ENCODE assay signal across 8 mouse cellular contexts in the genomic region with DNA sequence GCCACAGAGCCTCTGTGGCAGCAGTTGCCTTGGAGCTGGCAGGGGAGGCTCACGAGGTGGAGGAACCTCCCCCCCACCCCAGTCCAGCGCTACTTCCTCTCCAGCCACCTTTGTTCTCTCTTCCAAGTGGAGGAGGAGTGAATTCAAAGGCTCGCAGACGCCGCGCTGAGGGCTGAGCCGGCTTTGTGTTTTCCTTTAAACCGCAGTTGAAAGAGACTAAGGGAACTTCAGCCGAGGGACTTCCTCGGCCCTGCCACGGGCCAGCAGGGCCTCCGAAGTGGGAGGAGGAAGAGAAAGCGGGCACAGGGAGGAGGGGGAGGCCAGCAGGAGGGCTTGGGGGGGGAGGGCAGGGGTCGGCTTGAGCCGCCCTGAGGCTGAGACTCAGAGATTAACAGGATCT. TPM values are rescaled to one million over a fixed set of nuclear protein-coding genes. Genes with fewer than 3 reads are reported as not detected.
DNase-seq lines count a peak whose midpoint lies in the region; ATAC-seq lines count a peak whose summit lies in the region.

No protein-coding gene starts in this region.

- peaks cover 77% of the 10 kb centered on the region for H3K27me3 ChIP-seq in heart, embryonic 15.5 days
- peaks cover 19% of the 10 kb centered on the region for H3K27me3 ChIP-seq in embryonic facial prominence, embryonic 14.5 days (replicated peaks; ENCODE audit: control insufficient read depth, insufficient read depth, low read length)
- no peaks in the 10 kb centered on the region for H3K27me3 ChIP-seq in neural tube, embryonic 11.5 days (ENCODE audit: control insufficient read depth, insufficient read depth, low read length)

- 2% methylated on average over 15 of the region's 15 CpGs for WGBS in heart, embryonic 15.5 days
- WGBS in embryonic facial prominence, embryonic 14.5 days = 2% methylated on average over 14 of the region's 15 CpGs
- under 1% methylated on average over 15 of the region's 15 CpGs for WGBS in neural tube, embryonic 11.5 days

- peaks cover 15% of the 10 kb centered on the region for H3K4me1 ChIP-seq in heart, embryonic 15.5 days (replicated peaks)
- H3K4me1 ChIP-seq in embryonic facial prominence, embryonic 14.5 days (ENCODE audit: control insufficient read depth, insufficient read depth, low read length) = peaks cover 5% of the 10 kb centered on the region; the same call in 1 of the 2 replicates
- H3K4me1 ChIP-seq in neural tube, embryonic 11.5 days (ENCODE audit: control insufficient read depth, insufficient read depth, low read length) = peaks cover 42% of the 10 kb centered on the region

- ATAC-seq in heart, embryonic 15.5 days (replicated peaks; ENCODE audit: insufficient number of reproducible peaks, insufficient read depth, low FRiP score, low read depth) = no peak
- ATAC-seq in embryonic facial prominence, embryonic 14.5 days (ENCODE audit: low read depth) = peak; percentile 53; the same call in 1 of the 2 replicates
- ATAC-seq in neural tube, embryonic 11.5 days (ENCODE audit: insufficient read depth, low FRiP score, low TSS enrichment) = no peak

- no peaks in the 10 kb centered on the region for H3K9me3 ChIP-seq in heart, embryonic 15.5 days (replicated peaks)
- no peaks in the 10 kb centered on the region for H3K9me3 ChIP-seq in embryonic facial prominence, embryonic 14.5 days (ENCODE audit: control insufficient read depth, low read length)
- H3K9me3 ChIP-seq in neural tube, embryonic 11.5 days (ENCODE audit: control insufficient read depth, low read length) = no peaks in the 10 kb centered on the region

- H3K36me3 ChIP-seq in heart, embryonic 15.5 days = no peaks in the 10 kb centered on the region
- no peaks in the 10 kb centered on the region for H3K36me3 ChIP-seq in embryonic facial prominence, embryonic 14.5 days (ENCODE audit: control insufficient read depth, insufficient read depth, low read length)
- H3K36me3 ChIP-seq in neural tube, embryonic 11.5 days (ENCODE audit: control insufficient read depth, insufficient read depth, low read length) = no peaks in the 10 kb centered on the region

- H3K4me3 ChIP-seq in heart, embryonic 15.5 days = peak overlapping the region; percentile 8; the same call in 1 of the 2 replicates
- no peak overlapping the region for H3K4me3 ChIP-seq in embryonic facial prominence, embryonic 14.5 days (ENCODE audit: low read depth, low read length)
- no peak overlapping the region for H3K4me3 ChIP-seq in neural tube, embryonic 11.5 days (ENCODE audit: low read depth, low read length)

- no peak overlapping the region for H3K27ac ChIP-seq in heart, embryonic 15.5 days
- H3K27ac ChIP-seq in embryonic facial prominence, embryonic 14.5 days (replicated peaks; ENCODE audit: low read depth, low read length) = no peak overlapping the region
- peak overlapping the region; percentile 75 for H3K27ac ChIP-seq in neural tube, embryonic 11.5 days (ENCODE audit: low read depth, low read length)

- peak overlapping the region; percentile 34 for H3K4me2 ChIP-seq in heart, embryonic 15.5 days
- H3K4me2 ChIP-seq in embryonic facial prominence, embryonic 14.5 days (ENCODE audit: low read depth, low read length) = peak overlapping the region; percentile 10; the same call in 1 of the 2 replicates
- peak overlapping the region; percentile 19; the same call in 1 of the 2 replicates for H3K4me2 ChIP-seq in neural tube, embryonic 11.5 days (ENCODE audit: low read depth)

- DNase-seq in heart, postnatal 4 days = no peak
- peak; percentile 67 for DNase-seq in embryonic facial prominence, embryonic 14.5 days (ENCODE audit: low spot score)
- peak; percentile 47 for DNase-seq in kidney, postnatal 10 days
- DNase-seq in neural tube, embryonic 11.5 days (ENCODE audit: low spot score) = peak; percentile 76
- no peak for DNase-seq in cerebellum, adult 18-20 months
- no peak for DNase-seq in layer of hippocampus, postnatal 25 days (ENCODE audit: extremely low spot score in 1 of 2, low spot score in 1 of 2)
- no peak for DNase-seq in urinary bladder, adult 18-20 months (ENCODE audit: low spot score in 2 of 2)

- no peak overlapping the region for H3K9ac ChIP-seq in heart, embryonic 15.5 days
- H3K9ac ChIP-seq in embryonic facial prominence, embryonic 14.5 days (ENCODE audit: low read depth, low read length) = 0 out of 2 replicates have a peak overlapping the region, but pooled peaks have one; percentile 34
- H3K9ac ChIP-seq in neural tube, embryonic 11.5 days (ENCODE audit: low read length) = peak overlapping the region; percentile 16

RNA-seq across cellular contexts. Expression of gene 1700025C18Rik, which starts 43.0 kb away (rescaled TPM):
- not detected in 2 replicates for polyA plus RNA-seq in heart, embryonic 15.5 days (2015; fragmentation: Nextera tagmentation; extraction: Ambion mirVana)
- not detected for total RNA-seq in heart, postnatal 4 days (2021)
- polyA plus RNA-seq in embryonic facial prominence, embryonic 14.5 days (2014; fragmentation: Nextera tagmentation; extraction: Ambion mirVana) = not detected in 2 replicates
- not detected in 2 replicates for polyA plus RNA-seq in neural tube, embryonic 11.5 days (2014; fragmentation: Nextera tagmentation; extraction: Ambion mirVana)
- not detected for total RNA-seq in layer of hippocampus, postnatal 25 days (2021)

Comparison
In these comparisons a context has a peak if more than half of its experiments do, and no peak if none do; other contexts are left out.
1. DNase-seq: peak in embryonic facial prominence, embryonic 14.5 days (single experiment), kidney, postnatal 10 days (single experiment) and neural tube, embryonic 11.5 days (single experiment); none in heart, postnatal 4 days (single experiment), cerebellum, adult 18-20 months (0 of 2), layer of hippocampus, postnatal 25 days (0 of 2) and urinary bladder, adult 18-20 months (0 of 2).
2. Peak in every context shown above with its lines, with median percentiles within 50 percentile points of each other: H3K4me2 ChIP-seq.